ENCODE assay signal across 8 mouse cellular contexts in genomic region chr14:87416755-87417690, GRCm38 (mm10). TPM values are rescaled to one million over a fixed set of nuclear protein-coding genes. Genes with fewer than 3 reads are reported as not detected.
DNase-seq lines count a peak whose midpoint lies in the region; ATAC-seq and TF ChIP-seq lines count a peak whose summit lies in the region.

No protein-coding gene starts in this region.

- no peak for TF ChIP-seq POLR2A in lung, adult 2 months (IDR thresholded peaks at IDR 0.05; ENCODE audit: borderline replicate concordance, extremely low read depth, low read depth, low read length)

- H3K4me3 ChIP-seq in ES-E14 (ENCODE audit: insufficient read depth in 1 of 2, low read depth in 1 of 2, low read length in 2 of 2, poor library complexity in 1 of 2, severe bottlenecking in 1 of 2): peak overlapping the region; percentile 77 to 83
- H3K4me3 ChIP-seq in brown adipose tissue, adult 24 weeks (ENCODE audit: insufficient read depth, low read depth, low read length): peak overlapping the region; percentile 87
- peak overlapping the region; percentile 82 for H3K4me3 ChIP-seq in forebrain, embryonic 10.5 days
- H3K4me3 ChIP-seq in heart, embryonic 14.5 days (ENCODE audit: control insufficient read depth in 1 of 2, insufficient read depth in 1 of 2, low read depth in 1 of 2, low read length in 2 of 2): peak overlapping the region; percentile 75 to 88
- H3K4me3 ChIP-seq in lung, adult 2 months (replicated peaks; ENCODE audit: extremely low read depth, low read depth, low read length): peak overlapping the region; percentile 76
- peak overlapping the region; percentile 73 for H3K4me3 ChIP-seq in neural tube, embryonic 14.5 days (ENCODE audit: low read depth, low read length)

- H3K27me3 ChIP-seq in forebrain, embryonic 10.5 days (ENCODE audit: poor library complexity, severe bottlenecking): no peaks in the 10 kb centered on the region
- no peaks in the 10 kb centered on the region for H3K27me3 ChIP-seq in heart, embryonic 14.5 days (ENCODE audit: control insufficient read depth, insufficient read depth, low read length)
- no peaks in the 10 kb centered on the region for H3K27me3 ChIP-seq in neural tube, embryonic 14.5 days (ENCODE audit: control insufficient read depth, insufficient read depth, low read length)

- DNase-seq in ES-E14 (ENCODE audit: low read depth, low spot score): no peak
- peak; percentile 58 for DNase-seq in forebrain, embryonic 10.5 days (ENCODE audit: extremely low spot score, low spot score)
- DNase-seq in kidney, postnatal 14 days: peak; percentile 67
- peak; percentile 60 for DNase-seq in lung, adult 2 months
- DNase-seq in thymus, postnatal 10 days (ENCODE audit: low spot score in 2 of 2): peak; percentile 38 to 41

- WGBS in forebrain, embryonic 10.5 days: under 1% methylated on average over 98 of the region's 109 CpGs
- under 1% methylated on average over 81 of the region's 109 CpGs for WGBS in heart, embryonic 14.5 days
- WGBS in lung, adult 2 months: 1% methylated on average over 89 of the region's 109 CpGs
- under 1% methylated on average over 88 of the region's 109 CpGs for WGBS in neural tube, embryonic 14.5 days

- peak overlapping the region; percentile 85 for H3K9ac ChIP-seq in ES-E14 (ENCODE audit: insufficient read depth, low read depth, low read length, poor library complexity, severe bottlenecking)
- peak overlapping the region; percentile 95 for H3K9ac ChIP-seq in heart, embryonic 14.5 days (ENCODE audit: low read length)
- H3K9ac ChIP-seq in neural tube, embryonic 14.5 days (replicated peaks; ENCODE audit: low read depth, low read length): peak overlapping the region; percentile 82

- ATAC-seq in heart, embryonic 14.5 days (ENCODE audit: insufficient number of reproducible peaks, insufficient read depth, low FRiP score, low read depth): peak; percentile 35
- peak; percentile 74 for ATAC-seq in neural tube, embryonic 14.5 days (ENCODE audit: low read depth)

- no peak for TF ChIP-seq CTCF in lung, adult 2 months (IDR thresholded peaks at IDR 0.05; ENCODE audit: insufficient read depth, low read length)

- no peaks in the 10 kb centered on the region; a peak in 1 of 4 replicates for H3K4me1 ChIP-seq in ES-E14 (ENCODE audit: control insufficient read depth in 2 of 2, insufficient read depth in 2 of 2, low read length in 2 of 2, poor library complexity in 1 of 2)
- H3K4me1 ChIP-seq in brown adipose tissue, adult 24 weeks (ENCODE audit: control insufficient read depth, insufficient read depth, insufficient read length, low read length): no peaks in the 10 kb centered on the region
- H3K4me1 ChIP-seq in forebrain, embryonic 10.5 days: peaks cover 35% of the 10 kb centered on the region
- H3K4me1 ChIP-seq in heart, embryonic 14.5 days (ENCODE audit: control insufficient read depth in 2 of 2, insufficient read depth in 2 of 2, low read length in 2 of 2): peaks cover 2 to 29% of the 10 kb centered on the region in 2 experiments; a peak in 3 of 4 replicates
- peaks cover 5% of the 10 kb centered on the region for H3K4me1 ChIP-seq in lung, adult 2 months (ENCODE audit: control insufficient read depth, insufficient read depth, low read length)
- H3K4me1 ChIP-seq in neural tube, embryonic 14.5 days (ENCODE audit: control insufficient read depth, insufficient read depth, low read length): 0 out of 2 replicates have a peak, but pooled peaks cover 8% of the 10 kb centered on the region

- peak overlapping the region; percentile 65 for H3K27ac ChIP-seq in ES-E14 (ENCODE audit: insufficient read depth, low read depth, low read length, poor library complexity, severe bottlenecking)
- H3K27ac ChIP-seq in brown adipose tissue, adult 24 weeks (replicated peaks; ENCODE audit: low read depth, low read length): peak overlapping the region; percentile 94
- H3K27ac ChIP-seq in forebrain, embryonic 10.5 days: peak overlapping the region; percentile 98
- peak overlapping the region; percentile 95 to 100 for H3K27ac ChIP-seq in heart, embryonic 14.5 days (replicated peaks in 1 of 2; ENCODE audit: control insufficient read depth in 1 of 2, insufficient read depth in 1 of 2, low read depth in 2 of 2, low read length in 2 of 2)
- peak overlapping the region; percentile 96 for H3K27ac ChIP-seq in neural tube, embryonic 14.5 days (ENCODE audit: low read depth, low read length)

- H3K9me3 ChIP-seq in ES-E14 (ENCODE audit: control insufficient read depth, insufficient read depth, low read depth, low read length): no peaks in the 10 kb centered on the region
- H3K9me3 ChIP-seq in forebrain, embryonic 10.5 days: no peaks in the 10 kb centered on the region
- H3K9me3 ChIP-seq in heart, embryonic 14.5 days (ENCODE audit: control insufficient read depth, low read length): no peaks in the 10 kb centered on the region
- H3K9me3 ChIP-seq in neural tube, embryonic 14.5 days (ENCODE audit: control insufficient read depth, low read length): no peaks in the 10 kb centered on the region

- H3K36me3 ChIP-seq in ES-E14 (ENCODE audit: control insufficient read depth, insufficient read depth, low read length, poor library complexity, severe bottlenecking): no peaks in the 10 kb centered on the region
- H3K36me3 ChIP-seq in forebrain, embryonic 10.5 days (replicated peaks): no peaks in the 10 kb centered on the region
- H3K36me3 ChIP-seq in heart, embryonic 14.5 days (ENCODE audit: control insufficient read depth, insufficient read depth, low read length): no peaks in the 10 kb centered on the region
- H3K36me3 ChIP-seq in neural tube, embryonic 14.5 days (ENCODE audit: control insufficient read depth, insufficient read depth, low read length): no peaks in the 10 kb centered on the region

- peak overlapping the region; percentile 71 for H3K4me2 ChIP-seq in heart, embryonic 14.5 days (ENCODE audit: low read length)
- H3K4me2 ChIP-seq in neural tube, embryonic 14.5 days (ENCODE audit: low read depth, low read length): peak overlapping the region; percentile 78

- in situ Hi-C loops in ES-E14 (cut with MboI; ENCODE audit: low sequenced_read_pairs in 2 of 2, unreplicated experiment in 2 of 2): no loop called here

TF ChIP-seq in ES-E14, 5 proteins besides CTCF, POLR2A, EP300 and RAD21:
- TF ChIP-seq ZNF384 (IDR thresholded peaks at IDR 0.05; ENCODE audit: low read depth, low read length) (no peak), HCFC1 (IDR thresholded peaks at IDR 0.05; ENCODE audit: borderline replicate concordance, insufficient read depth, low read length) (no peak; the same call in 1 of the 2 replicates), MAFK (IDR thresholded peaks at IDR 0.05; ENCODE audit: insufficient read depth, low read depth, low read length) (no peak), ZC3H11A (IDR thresholded peaks at IDR 0.05; ENCODE audit: borderline replicate concordance, low read depth, low read length) (no peak), CHD2 (IDR thresholded peaks at IDR 0.05; ENCODE audit: low read depth, low read length) (no peak)

RNA-seq across cellular contexts. Expression of gene Tdrd3, which starts 0.6 kb away (rescaled TPM):
- 5.4 and 8.2 TPM in 2 replicates for total RNA-seq in ES-E14 (2012; rRNA removed)
- polyA plus RNA-seq in brown adipose tissue, adult 24 weeks (2012; ENCODE audit: insufficient read depth, insufficient read length, missing spikeins): 19.1 and 20.4 TPM in 2 replicates
- 31.2 and 31.6 TPM in 2 replicates for polyA plus RNA-seq in forebrain, embryonic 10.5 days (2016; fragmentation: Nextera tagmentation; extraction: Ambion mirVana)
- 24.2 and 25.1 TPM in 2 replicates for polyA plus RNA-seq in heart, embryonic 14.5 days (2014; fragmentation: Nextera tagmentation; extraction: Ambion mirVana)
- 2.8 and 4.8 TPM in 2 replicates for polyA plus RNA-seq in lung, adult 2 months (2012; rRNA removed)
- polyA plus RNA-seq in neural tube, embryonic 14.5 days (2014; fragmentation: Nextera tagmentation; extraction: Ambion mirVana): 46.8 and 53.8 TPM in 2 replicates
